Mouse (Mus musculus) forelimb bud, embryonic 11.5 days (tissue): ENCODE results near the gene Efl1.

Experiments
- DNase-seq: peaks from one replicate; pipeline ENCODE4 v3.0.0-alpha.2; 2012; ENCODE audit warnings: low read depth, low spot score

Gene Efl1

DNA sequence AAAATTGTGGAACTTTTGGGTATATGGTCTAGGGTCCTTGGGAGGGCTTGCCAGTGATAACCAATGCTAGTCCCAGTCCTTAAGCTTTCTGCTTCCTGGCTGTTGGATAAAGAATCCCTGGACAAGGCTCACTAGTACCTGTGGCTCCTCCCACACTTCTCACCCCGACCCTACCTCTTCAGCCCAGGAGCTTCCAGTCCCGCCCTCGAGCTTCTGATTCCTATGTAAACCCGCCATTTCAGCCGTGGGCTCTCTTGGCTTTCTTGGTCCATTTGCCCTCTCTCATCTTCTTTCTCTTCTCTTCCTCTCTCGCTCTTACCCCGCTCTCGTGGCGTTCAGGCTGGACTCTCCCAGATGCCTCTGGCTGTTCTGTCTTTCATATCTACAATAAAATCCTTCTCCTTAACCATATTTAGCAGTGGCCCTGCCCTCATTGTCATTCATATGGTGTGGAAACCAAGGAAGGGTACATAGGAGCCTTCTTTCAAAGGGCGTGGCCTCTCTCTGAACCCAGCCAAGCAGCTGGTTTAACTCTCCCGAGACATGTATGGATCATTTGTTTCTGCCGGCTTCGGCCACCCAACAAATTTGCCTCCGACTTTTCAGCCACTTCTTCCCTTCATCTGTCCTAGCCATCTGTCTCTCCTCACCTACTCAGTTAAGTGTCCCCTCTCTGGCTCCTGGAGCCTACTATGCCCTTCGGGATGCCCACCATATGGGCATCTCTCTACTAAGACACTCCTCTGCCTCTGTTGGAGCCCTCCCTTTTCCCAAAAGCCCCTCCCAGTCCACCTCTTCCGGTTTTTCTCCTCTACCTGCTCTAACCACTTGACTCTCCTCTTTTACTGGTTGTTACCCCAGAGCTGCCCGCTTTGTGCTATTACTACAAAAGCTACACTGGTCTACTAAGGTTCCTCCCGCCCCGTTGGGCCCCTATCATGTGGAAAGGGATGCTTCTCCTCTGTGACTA is 164.1 kb downstream of the Efl1 start:
- no peak for DNase-seq

DNA sequence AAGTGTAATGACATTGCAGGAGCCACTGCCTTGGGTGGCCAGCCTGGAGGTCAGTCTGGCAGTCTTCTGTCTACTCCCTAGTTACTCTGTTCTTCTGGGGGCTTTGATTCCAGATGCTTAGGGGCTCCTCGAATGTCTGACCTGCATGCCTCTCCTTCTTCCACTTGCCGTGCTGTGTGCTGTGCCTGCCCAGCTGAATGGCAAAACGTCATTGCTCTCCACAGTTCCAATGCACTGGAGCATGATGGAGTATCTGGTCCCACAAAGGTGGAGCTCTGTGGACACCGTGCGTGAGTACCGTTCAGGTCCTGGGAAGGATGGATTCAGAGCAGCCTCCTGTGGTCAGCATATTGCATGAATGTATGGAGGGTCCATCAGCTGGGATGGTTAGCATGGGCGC is 171.1 kb downstream of the Efl1 start:
- DNase-seq, result no peak

DNA sequence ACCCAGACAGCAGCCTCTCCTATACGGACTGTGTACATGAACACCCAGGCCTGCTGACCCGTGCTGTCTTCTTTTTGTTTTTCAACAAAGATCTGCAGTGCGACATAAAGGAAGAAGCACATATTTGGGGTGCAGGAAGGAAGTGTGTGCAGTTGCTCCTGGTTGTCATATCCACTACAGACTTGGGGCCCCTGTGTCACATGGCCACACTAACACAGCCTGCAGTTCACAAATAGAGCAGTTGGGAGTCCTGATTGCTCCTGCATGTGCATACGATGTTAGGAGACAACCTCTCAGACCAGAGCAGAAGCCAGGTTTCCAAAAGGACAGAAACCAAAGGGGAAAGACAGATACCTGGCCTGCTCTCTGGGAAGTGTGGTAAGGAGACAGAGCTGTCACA is 172.2 kb downstream of the Efl1 start:
- DNase-seq, result no peak

DNA sequence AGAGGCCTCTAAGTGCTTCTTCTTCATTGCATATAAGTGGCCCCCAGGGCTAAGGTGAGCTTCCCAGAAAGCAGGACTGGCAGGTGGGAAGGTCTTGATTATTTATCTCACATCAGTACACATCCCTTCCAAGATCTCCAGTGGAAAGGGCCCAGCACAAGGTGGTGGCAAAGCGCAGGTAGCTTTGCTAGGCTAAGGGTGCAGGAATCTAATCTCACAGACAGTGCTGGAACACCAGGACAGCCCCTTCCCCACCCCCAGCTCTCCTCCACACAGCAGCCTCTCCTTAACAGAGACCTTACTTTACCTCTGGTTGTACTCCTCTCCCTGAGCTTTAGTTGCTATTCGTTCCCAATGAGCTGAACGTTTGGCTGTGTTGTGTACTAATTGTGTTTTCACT is 173.1 kb downstream of the Efl1 start:
- DNase-seq, result no peak

DNA sequence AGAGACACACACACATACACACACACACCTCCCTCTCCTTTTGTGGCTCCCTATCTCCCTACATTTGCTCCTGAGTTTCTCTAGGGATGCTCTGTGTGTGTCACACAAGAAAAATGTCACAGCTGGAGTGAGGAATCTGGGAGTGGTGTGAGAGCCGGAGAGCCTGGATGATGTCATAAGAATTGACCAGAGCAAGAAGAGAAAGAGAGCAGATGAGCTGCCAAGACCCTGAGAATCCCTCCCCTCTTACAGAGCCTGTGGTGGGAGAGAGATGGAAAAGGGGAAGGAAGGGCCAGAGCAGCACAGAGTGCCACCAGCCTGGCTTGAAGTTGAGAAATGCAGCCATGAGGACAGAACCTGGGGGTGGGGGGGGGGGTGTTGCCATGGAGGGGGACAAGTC is 174.1 kb downstream of the Efl1 start:
- DNase-seq, result no peak
